Mouse (Mus musculus) thymus, postnatal 14 days (tissue): Measurements from ENCODE around the gene Ispd.

ENCODE experiments used
- DNase-seq: peaks from one replicate; pipeline ENCODE4 v3.0.0; 2021

Ispd gene

GRCm38 (mm10) chr12:36471411-36471810, 90.2 kb downstream of the Ispd start:
- DNase-seq, result no peak

- DNase-seq, result no peak
These were observed 92.9 kb downstream of the Ispd start for GRCm38 (mm10) chr12:36474171-36474570.

- no peak for DNase-seq
These were observed 94.0 kb downstream of the Ispd start for GRCm38 (mm10) chr12:36475269-36475668.

GRCm38 (mm10) chr12:36476476-36476875, 95.2 kb downstream of the Ispd start:
- DNase-seq, result no peak

- DNase-seq, result no peak
These were observed 96.3 kb downstream of the Ispd start for GRCm38 (mm10) chr12:36477501-36477900.

GRCm38 (mm10) chr12:36477926-36478325, 96.7 kb downstream of the Ispd start:
- no peak for DNase-seq

- DNase-seq, result no peak
These were observed 100.5 kb downstream of the Ispd start for GRCm38 (mm10) chr12:36481742-36482141.

GRCm38 (mm10) chr12:36483346-36483745, 102.1 kb downstream of the Ispd start:
- DNase-seq, result no peak

GRCm38 (mm10) chr12:36497565-36497964, 116.3 kb downstream of the Ispd start:
- DNase-seq, result no peak

GRCm38 (mm10) chr12:36507111-36507903, 126.1 kb downstream of the Ispd start:
- no peak for DNase-seq

- DNase-seq, result no peak
These were observed 128.8 kb downstream of the Ispd start for GRCm38 (mm10) chr12:36509954-36510642.

GRCm38 (mm10) chr12:36521774-36522173, 140.5 kb downstream of the Ispd start:
- DNase-seq, result no peak

- DNase-seq, result no peak
These were observed 142.3 kb downstream of the Ispd start for GRCm38 (mm10) chr12:36523515-36523914.

- no peak for DNase-seq
These were observed 149.7 kb downstream of the Ispd start for GRCm38 (mm10) chr12:36530920-36531319.

GRCm38 (mm10) chr12:36531421-36532072, 150.3 kb downstream of the Ispd start:
- DNase-seq, result no peak

- DNase-seq, result no peak
These were observed 151.3 kb downstream of the Ispd start for GRCm38 (mm10) chr12:36532525-36532924.

- no peak for DNase-seq
These were observed 152.1 kb downstream of the Ispd start for GRCm38 (mm10) chr12:36533160-36533900.

- DNase-seq, result no peak
These were observed 153.3 kb downstream of the Ispd start for GRCm38 (mm10) chr12:36534589-36534988.

- no peak for DNase-seq
These were observed 164.1 kb downstream of the Ispd start for GRCm38 (mm10) chr12:36545318-36545717.

- no peak for DNase-seq
These were observed 168.2 kb downstream of the Ispd start for GRCm38 (mm10) chr12:36549474-36549873.

- DNase-seq, result no peak
These were observed 173.4 kb downstream of the Ispd start for GRCm38 (mm10) chr12:36554697-36555096.

- no peak for DNase-seq
These were observed 182.9 kb downstream of the Ispd start for GRCm38 (mm10) chr12:36564146-36564545.

- DNase-seq, result no peak
These were observed 185.7 kb downstream of the Ispd start for GRCm38 (mm10) chr12:36566974-36567373.
